Mouse (Mus musculus) midbrain, embryonic 16.5 days (tissue): ENCODE data around the gene Myof. TPM values are rescaled to one million over a fixed set of nuclear protein-coding genes. Genes with fewer than 3 reads are reported as not detected.

Experiments used
- ATAC-seq: fragments of 200-750 bp; cut with Nextera tagmentation; 2 replicates; pipeline ENCODE4 v1.8.0; 2017; ENCODE audit warnings: moderate TSS enrichment
- H3K27ac ChIP-seq: fragments of 300-500 bp; sonication (generic); 2 replicates; pipeline ENCODE4 v1.5.1; 2014; ENCODE audit warnings: mild to moderate bottlenecking, low read length, mixed read lengths
- H3K27me3 ChIP-seq: fragments of 300-500 bp; sonication (generic); 2 replicates; pipeline ENCODE4 v1.6.1; 2014; ENCODE audit warnings: low read depth, low read length, mixed read lengths; ENCODE audit not compliant: control insufficient read depth, insufficient read depth
- H3K36me3 ChIP-seq: fragments of 300-500 bp; sonication (generic); 2 replicates; pipeline ENCODE4 v1.6.1; 2014; ENCODE audit warnings: mild to moderate bottlenecking, low read length, moderate library complexity, mixed read lengths; ENCODE audit not compliant: control insufficient read depth, insufficient read depth
- H3K4me1 ChIP-seq: fragments of 300-500 bp; sonication (generic); 2 replicates; pipeline ENCODE4 v1.6.1; 2014; ENCODE audit warnings: mild to moderate bottlenecking, low read length, mixed read lengths; ENCODE audit not compliant: control insufficient read depth, insufficient read depth
- H3K4me2 ChIP-seq: fragments of 300-500 bp; sonication (generic); 2 replicates; pipeline ENCODE4 v1.6.1; 2014; ENCODE audit warnings: mild to moderate bottlenecking, low read length, mixed read lengths
- H3K4me3 ChIP-seq: fragments of 300-500 bp; sonication (generic); 2 replicates; pipeline ENCODE4 v1.5.1; 2014; ENCODE audit warnings: low read depth, mild to moderate bottlenecking, low read length, moderate library complexity, mixed read lengths
- H3K9ac ChIP-seq: fragments of 300-500 bp; sonication (generic); 2 replicates; pipeline ENCODE4 v1.6.1; 2014; ENCODE audit warnings: low read depth, low read length, mixed read lengths
- H3K9me3 ChIP-seq: fragments of 300-500 bp; sonication (generic); replicated peaks from 2 replicates; pipeline ENCODE4 v1.6.1; 2014; ENCODE audit warnings: mild to moderate bottlenecking, low read length, mixed read lengths; ENCODE audit not compliant: control insufficient read depth, poor library complexity, severe bottlenecking
- WGBS: fragments of 180-500 bp; shearing (Covaris S2); extraction: QIAGEN DNeasy Blood & Tissue Kit; methylation state at CpG from one replicate; pipeline ENCODE4 v1.1.7; 2014; 5-methylcytosine and 5-hydroxymethylcytosine counted together
- polyA plus RNA-seq: library from polyadenylated mRNA; unstranded; fragments of >200 nt; fragmentation: Nextera tagmentation; extraction: Ambion mirVana; gene quantifications from 2 replicates; pipeline ENCODE4 v1.2.1, GENCODE M21; 2015

The Myof gene
- polyA plus RNA-seq: 1.4 and 1.9 TPM in 2 replicates

DNA sequence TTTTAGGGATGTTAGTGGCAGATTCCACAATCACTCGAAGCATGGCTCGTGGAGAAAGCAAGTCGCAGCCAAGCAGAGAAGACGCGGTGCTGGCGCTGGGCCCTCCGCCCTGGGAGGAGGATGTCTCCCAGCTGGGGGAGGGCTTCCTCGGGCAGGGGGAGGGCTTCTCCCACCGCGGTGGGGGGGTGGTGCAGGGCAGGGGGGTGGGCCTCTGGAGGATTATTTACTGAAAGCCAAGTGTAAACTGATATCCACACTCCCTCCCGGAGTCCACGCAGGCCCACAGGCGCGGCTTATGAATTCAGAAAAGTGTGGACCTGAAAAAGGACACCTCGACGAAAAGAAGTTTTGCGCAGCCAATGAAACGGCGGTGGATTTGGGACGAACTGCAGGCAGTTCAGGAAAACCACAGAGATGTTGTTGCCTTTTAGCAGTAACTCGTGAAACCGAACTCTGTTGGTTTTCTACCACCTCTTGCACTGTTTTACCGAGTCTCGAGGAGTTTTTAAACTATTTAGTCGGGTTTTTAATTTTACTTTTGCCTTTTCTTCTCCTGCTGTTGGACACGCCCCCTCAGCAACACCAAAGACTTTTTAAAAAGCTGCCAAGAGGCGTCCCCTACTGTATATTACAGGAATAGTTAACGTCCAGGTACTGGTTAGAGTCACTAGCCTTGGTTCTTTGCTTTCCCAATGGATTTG lies at the start of gene Myof:
Myof (minus strand) TSS at position 297 of the 701 bp plus-strand sequence.
- H3K9ac ChIP-seq: peak within 1 kb of the TSS; percentile 55; the same call in 1 of the 2 replicates
- peak within 1 kb of the TSS; percentile 73 for H3K4me2 ChIP-seq
- peaks cover 18% of the 10 kb centered on the region for H3K27me3 ChIP-seq
- H3K9me3 ChIP-seq: no peaks in the 10 kb centered on the region
- no peaks in the 10 kb centered on the region for H3K36me3 ChIP-seq
- no peak within 1 kb of the TSS for H3K27ac ChIP-seq
- H3K4me3 ChIP-seq: peak within 1 kb of the TSS; percentile 35
- under 1% methylated on average over 28 of the region's 28 CpGs for WGBS
- H3K4me1 ChIP-seq: peaks cover 8% of the 10 kb centered on the region
- no peak for ATAC-seq

DNA sequence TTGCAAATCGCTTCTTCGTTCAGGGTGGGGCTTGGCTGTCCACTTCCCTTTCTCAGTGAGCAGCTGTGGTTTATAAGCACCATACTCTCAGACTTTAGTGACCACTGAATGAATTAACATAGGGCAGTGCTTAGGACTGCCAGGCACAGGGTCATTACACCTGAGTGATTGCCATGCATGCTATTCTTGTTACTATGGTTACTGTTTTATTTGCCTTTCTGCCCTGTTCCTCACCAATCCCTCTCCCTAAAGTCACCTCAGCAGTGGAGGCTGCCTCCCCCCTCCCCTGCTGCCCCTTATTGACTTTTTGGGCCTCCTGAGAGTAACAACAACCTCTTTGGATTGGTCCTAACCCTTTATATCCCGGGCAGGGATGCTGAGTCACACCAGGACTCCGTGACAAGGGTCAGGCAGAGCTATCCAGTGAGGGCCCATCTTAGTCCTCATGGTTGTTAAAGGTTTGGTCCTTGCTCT lies 48.2 kb upstream of the Myof start:
- peaks cover 9% of the 10 kb centered on the region for H3K27me3 ChIP-seq
- ATAC-seq: no peak
- WGBS: 45% methylated on average over 4 of the region's 4 CpGs
- H3K4me1 ChIP-seq: no peaks in the 10 kb centered on the region
- no peak overlapping the region for H3K27ac ChIP-seq
- H3K4me3 ChIP-seq: no peak overlapping the region
- H3K9ac ChIP-seq: no peak overlapping the region
- no peaks in the 10 kb centered on the region for H3K9me3 ChIP-seq
- no peak overlapping the region for H3K4me2 ChIP-seq
- no peaks in the 10 kb centered on the region for H3K36me3 ChIP-seq

DNA sequence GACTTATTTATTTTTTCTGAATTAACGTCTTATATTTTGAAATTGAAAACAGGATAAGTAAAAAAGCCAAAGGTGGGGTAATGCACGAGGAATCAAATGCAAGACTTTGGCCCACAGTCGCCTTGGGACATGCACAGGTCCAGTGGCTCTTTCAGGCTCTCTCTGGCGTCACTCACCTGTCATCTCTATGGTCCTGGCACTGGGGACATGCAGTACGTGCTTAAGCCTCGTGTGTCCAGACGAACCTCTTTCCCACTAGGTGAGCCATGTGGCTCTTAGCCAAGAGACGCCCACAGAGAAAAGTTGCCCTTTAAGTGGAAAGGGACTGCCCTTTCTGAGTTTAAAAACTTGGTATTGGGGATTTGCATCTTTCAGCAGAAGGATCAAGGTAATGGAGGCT lies 46.0 kb upstream of the Myof start:
- Histone ChIP-seq H3K4me1 (no peaks in the 10 kb centered on the region), H3K27ac (no peak overlapping the region), H3K4me3 (no peak overlapping the region), H3K27me3 (no peaks in the 10 kb centered on the region), H3K9me3 (no peaks in the 10 kb centered on the region), H3K9ac (no peak overlapping the region), H3K36me3 (no peaks in the 10 kb centered on the region), H3K4me2 (no peak overlapping the region)
- WGBS: 82% methylated on average over 8 of the region's 8 CpGs
- no peak for ATAC-seq

DNA sequence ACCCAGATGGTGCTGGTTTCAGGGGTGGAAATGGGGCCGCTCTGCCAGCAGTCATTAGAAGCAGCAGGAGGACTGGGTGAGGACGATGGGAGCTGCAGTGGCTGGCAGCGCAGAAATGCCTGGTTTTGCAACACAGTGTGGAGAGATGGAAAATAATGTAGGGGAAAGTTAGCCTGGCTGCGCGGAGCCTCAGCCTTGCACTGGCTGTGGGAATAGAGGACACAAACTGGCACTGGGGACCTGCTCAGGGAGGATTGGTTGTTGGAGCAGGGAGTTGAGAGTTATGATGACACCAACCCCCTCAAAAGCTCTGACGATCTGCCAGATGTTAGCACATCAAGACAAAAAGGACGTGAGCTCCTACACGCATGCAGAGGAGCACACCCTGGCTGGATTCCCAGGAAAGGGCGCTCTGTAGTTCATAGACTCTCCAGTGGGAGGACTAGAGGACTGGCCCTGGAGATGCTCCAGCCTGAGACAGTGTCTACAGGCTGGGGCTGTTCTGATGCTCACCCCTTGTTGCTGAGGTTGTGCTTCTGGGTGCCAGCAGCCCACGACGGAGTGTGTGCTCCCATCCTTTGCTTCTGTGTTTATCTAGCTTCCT lies 43.7 kb upstream of the Myof start:
- Histone ChIP-seq H3K27me3 (no peaks in the 10 kb centered on the region), H3K4me3 (no peak overlapping the region), H3K9ac (no peak overlapping the region), H3K4me2 (no peak overlapping the region), H3K4me1 (no peaks in the 10 kb centered on the region), H3K27ac (no peak overlapping the region), H3K36me3 (no peaks in the 10 kb centered on the region), H3K9me3 (no peaks in the 10 kb centered on the region)
- 54% methylated on average over 11 of the region's 11 CpGs for WGBS
- peak; percentile 68; the same call in 1 of the 2 replicates for ATAC-seq

DNA sequence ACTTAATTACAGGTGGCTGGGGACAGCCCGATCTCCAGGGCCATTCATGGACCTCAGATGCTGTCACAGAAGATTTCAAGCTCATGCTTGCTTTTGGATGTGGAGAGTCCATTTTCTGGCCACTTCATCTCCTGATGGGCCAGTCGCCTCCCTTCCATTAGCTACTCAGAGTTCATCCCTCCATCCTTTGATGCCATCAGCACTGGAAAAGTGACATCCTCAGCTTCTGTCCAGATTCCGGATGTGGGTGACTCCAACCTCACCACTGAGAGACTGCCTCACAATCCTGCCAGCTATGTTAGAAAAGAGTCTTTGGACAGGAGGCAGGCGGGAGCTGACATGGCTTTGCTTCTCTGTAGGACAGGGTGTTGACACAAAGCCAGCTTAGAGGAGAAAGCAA lies 42.5 kb upstream of the Myof start:
- Histone ChIP-seq H3K4me3 (no peak overlapping the region), H3K27me3 (no peaks in the 10 kb centered on the region), H3K9ac (no peak overlapping the region), H3K9me3 (no peaks in the 10 kb centered on the region), H3K4me2 (no peak overlapping the region), H3K27ac (no peak overlapping the region), H3K36me3 (no peaks in the 10 kb centered on the region), H3K4me1 (no peaks in the 10 kb centered on the region)
- ATAC-seq: no peak
- 88% methylated on average over 4 of the region's 4 CpGs for WGBS

DNA sequence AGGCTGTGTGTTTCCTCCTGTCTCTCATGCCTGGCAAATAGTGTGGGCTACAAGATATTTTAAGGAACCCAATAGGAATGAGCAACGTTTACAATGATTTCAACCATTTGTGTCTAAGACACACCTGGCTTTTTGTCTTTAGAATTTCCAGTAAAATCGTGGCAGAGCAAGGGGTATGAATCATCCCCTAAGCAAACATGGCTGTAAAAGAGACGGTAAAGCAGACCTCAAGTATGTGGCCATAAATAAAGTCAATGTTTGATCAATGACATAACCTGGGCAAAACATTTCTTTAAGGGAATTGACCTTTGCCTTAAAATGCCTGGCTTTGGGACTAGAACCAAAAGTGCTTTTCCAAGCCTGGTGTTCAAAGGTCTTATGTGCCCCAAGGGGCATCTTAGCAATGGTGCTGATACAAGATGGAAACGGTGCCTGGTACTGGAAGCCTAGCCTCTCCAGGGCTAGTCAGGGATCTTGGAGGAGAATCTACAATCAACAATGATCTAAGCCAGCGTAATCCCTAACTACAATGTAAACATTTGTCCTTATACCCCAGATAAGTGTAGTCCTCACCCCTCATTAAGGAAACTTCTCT lies 39.7 kb upstream of the Myof start:
- no peaks in the 10 kb centered on the region for H3K9me3 ChIP-seq
- no peaks in the 10 kb centered on the region for H3K27me3 ChIP-seq

DNA sequence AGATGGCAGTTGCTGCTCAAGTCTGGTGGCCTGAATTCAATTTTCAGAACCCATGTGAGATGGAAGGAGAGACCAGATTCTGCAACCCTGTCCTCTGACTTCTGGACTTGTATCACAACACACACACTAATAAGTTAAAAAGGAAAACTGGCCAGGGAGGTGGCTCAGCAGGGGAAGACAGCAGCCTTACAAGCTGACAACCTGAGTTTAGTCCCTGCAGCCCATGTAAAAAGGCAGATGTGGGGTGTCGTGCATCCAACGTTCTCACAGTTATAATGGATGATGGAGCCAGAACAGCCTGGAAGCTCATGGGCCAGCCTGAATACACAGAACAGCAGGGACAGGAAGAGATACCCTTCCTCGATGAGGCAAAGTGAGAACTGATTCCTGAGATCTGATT lies 38.0 kb upstream of the Myof start:
- no peak overlapping the region for H3K4me3 ChIP-seq
- H3K9me3 ChIP-seq: no peaks in the 10 kb centered on the region
- no peak for ATAC-seq
- H3K27ac ChIP-seq: no peak overlapping the region
- H3K9ac ChIP-seq: no peak overlapping the region
- H3K36me3 ChIP-seq: no peaks in the 10 kb centered on the region
- WGBS: 67% methylated on average over 3 of the region's 3 CpGs
- no peaks in the 10 kb centered on the region for H3K4me1 ChIP-seq
- no peaks in the 10 kb centered on the region for H3K27me3 ChIP-seq
- H3K4me2 ChIP-seq: no peak overlapping the region

More for the DNA sequence above, 39.7 kb upstream of the Myof start:
- H3K27ac ChIP-seq: no peak overlapping the region
- ATAC-seq: no peak
- H3K9ac ChIP-seq: no peak overlapping the region
- WGBS: 80% methylated on average over 5 of the region's 5 CpGs
- no peaks in the 10 kb centered on the region for H3K4me1 ChIP-seq
- H3K4me2 ChIP-seq: no peak overlapping the region
- no peak overlapping the region for H3K4me3 ChIP-seq
- H3K36me3 ChIP-seq: no peaks in the 10 kb centered on the region

DNA sequence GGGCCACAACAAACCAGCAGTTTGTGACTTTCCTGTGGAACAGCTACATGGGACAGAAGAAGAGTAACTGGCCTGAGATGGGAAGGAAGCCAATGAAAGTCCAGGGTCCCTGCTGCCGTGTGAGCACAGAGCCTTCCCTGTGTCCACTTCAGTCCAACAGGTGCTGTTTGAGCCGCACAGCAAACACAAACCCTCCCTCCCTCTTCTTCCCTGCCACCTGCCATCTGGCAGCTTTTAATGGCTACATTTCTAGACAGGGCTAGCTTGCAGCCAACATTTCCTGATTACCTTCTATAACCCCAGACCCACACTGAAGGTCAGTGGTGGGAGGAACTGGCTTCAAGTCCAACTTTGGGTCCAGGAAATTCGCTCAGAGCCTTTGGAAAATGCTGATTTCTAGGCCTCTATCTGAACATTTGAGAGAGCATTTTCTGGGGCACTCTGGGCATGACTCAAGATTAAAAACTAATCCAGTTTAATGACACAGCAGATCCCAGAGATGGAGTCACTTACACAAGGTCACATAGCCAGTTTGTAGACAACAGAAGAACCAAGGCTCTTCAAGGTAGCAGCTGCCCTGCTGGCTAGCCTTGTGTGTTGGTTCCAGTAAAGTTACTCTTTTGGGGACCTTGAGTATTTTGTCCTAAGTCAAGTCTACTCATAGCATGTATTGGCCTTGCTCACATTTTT lies 34.6 kb upstream of the Myof start:
- H3K9ac ChIP-seq: no peak overlapping the region
- no peak overlapping the region for H3K4me3 ChIP-seq
- H3K27me3 ChIP-seq: no peaks in the 10 kb centered on the region
- no peaks in the 10 kb centered on the region for H3K4me1 ChIP-seq
- 71% methylated on average over 3 of the region's 3 CpGs for WGBS
- H3K27ac ChIP-seq: no peak overlapping the region
- no peak for ATAC-seq
- no peaks in the 10 kb centered on the region for H3K9me3 ChIP-seq
- no peak overlapping the region for H3K4me2 ChIP-seq
- no peaks in the 10 kb centered on the region for H3K36me3 ChIP-seq
